Mouse (Mus musculus) gastrocnemius, postnatal 10 days (tissue): ENCODE results near the gene Rubcn. TPM values are rescaled to one million over a fixed set of nuclear protein-coding genes. Genes with fewer than 3 reads are reported as not detected.

Source experiments
- total RNA-seq, 2 experiments: library from RNA; stranded (reverse); gene quantifications; 2 replicates each; pipeline ENCODE4 v1.2.3; 2021

Rubcn gene
- total RNA-seq, 2 experiments from 2014 or later = 33.5 to 38.6 TPM

Other genes starting within 250 kb of the Rubcn start
- gene Tnk2, start 233.9 kb downstream of the Rubcn start, total RNA-seq = 10 to 100 TPM; 51.6 to 82.2 TPM
- gene Muc4, start 141.9 kb downstream of the Rubcn start, total RNA-seq = under 1 TPM; 0.07 to 0.47 TPM
- gene Muc20, start 80.3 kb downstream of the Rubcn start, total RNA-seq = under 1 TPM; 0.21 to 0.41 TPM
- not detected for gene Smbd1, start 67.3 kb downstream of the Rubcn start, total RNA-seq
- gene Fyttd1, start 266 bp downstream of the Rubcn start, total RNA-seq = 100 to 1,000 TPM; 134 to 138 TPM
- 10 to 100 TPM; 21.3 to 26.4 TPM for gene Lrch3, start 36.3 kb upstream of the Rubcn start, total RNA-seq
- 1 to 10 TPM; 2.0 TPM for gene Iqcg, start 178.5 kb upstream of the Rubcn start, total RNA-seq
- gene Rpl35a, start 178.7 kb upstream of the Rubcn start, total RNA-seq = 100 to 1,000 TPM; 413 to 441 TPM
- gene Lmln, start 184.8 kb upstream of the Rubcn start, total RNA-seq = 1 to 10 TPM; 2.2 TPM